Mouse (Mus musculus): ENCODE results near the gene D6Ertd527e. TPM values are rescaled to one million over a fixed set of nuclear protein-coding genes. Genes with fewer than 3 reads are reported as not detected.

D6Ertd527e gene
- total and polyA plus RNA-seq, 3 experiments, result 0.11 TPM; not detected in 2

GRCm38 (mm10) chr6:87152461-87153230, 48.1 kb downstream of the D6Ertd527e start:
- DNase-seq, result peak; percentile 59

- no peak for DNase-seq
These were observed 48.7 kb downstream of the D6Ertd527e start for GRCm38 (mm10) chr6:87153231-87153580.

GRCm38 (mm10) chr6:87153836-87154235, 49.3 kb downstream of the D6Ertd527e start:
- no peak for DNase-seq

- no peak for DNase-seq
These were observed 53.6 kb downstream of the D6Ertd527e start for GRCm38 (mm10) chr6:87158062-87158623.

GRCm38 (mm10) chr6:87160196-87160595, 55.6 kb downstream of the D6Ertd527e start:
- DNase-seq, result no peak

GRCm38 (mm10) chr6:87161391-87162263, 57.1 kb downstream of the D6Ertd527e start:
- no peak for DNase-seq

Other genes starting within 250 kb of the D6Ertd527e start
- gene Nfu1, start 95.5 kb upstream of the D6Ertd527e start, total RNA-seq (2021), result 10 to 100 TPM; 84.3 to 92.5 TPM
- 57.6 and 66.9 TPM in 2 replicates for gene Nfu1, start 95.5 kb upstream of the D6Ertd527e start, polyA plus RNA-seq (2012; rRNA removed)
- 10 to 100 TPM; 37.1 to 42.4 TPM for gene Gfpt1, start 61.9 kb upstream of the D6Ertd527e start, total RNA-seq (2021)
- gene Gfpt1, start 61.9 kb upstream of the D6Ertd527e start, polyA plus RNA-seq (2012; rRNA removed), result 3.0 and 4.3 TPM in 2 replicates
- gene Antxr1, start 231.1 kb downstream of the D6Ertd527e start, total RNA-seq (2021), result 10 to 100 TPM; 14.7 to 21.4 TPM
- 7.3 and 9.1 TPM in 2 replicates for gene Antxr1, start 231.1 kb downstream of the D6Ertd527e start, polyA plus RNA-seq (2012; rRNA removed)
- gene Gkn1, start 246.2 kb downstream of the D6Ertd527e start, total RNA-seq (2021), result not detected
- 0.16 and 3.5 TPM in 2 replicates for gene Gkn1, start 246.2 kb downstream of the D6Ertd527e start, polyA plus RNA-seq (2012; rRNA removed)